Mouse (Mus musculus) embryo, embryonic 9.5 days (tissue): ENCODE results near the gene Dclre1a.

Source experiments
- DNase-seq: peaks from one replicate; pipeline ENCODE4 v3.0.0-alpha.2; 2017; ENCODE audit errors: extremely low spot score

The Dclre1a gene

GRCm38 (mm10) chr19:56484630-56485375, 63.2 kb downstream of the Dclre1a start:
- no peak for DNase-seq
